Mouse (Mus musculus): ENCODE results near the gene Phactr2. TPM values are rescaled to one million over a fixed set of nuclear protein-coding genes. Genes with fewer than 3 reads are reported as not detected.

The Phactr2 gene
- polyA plus RNA-seq, 1 experiment from 2014 or later = 25.5 TPM

DNA sequence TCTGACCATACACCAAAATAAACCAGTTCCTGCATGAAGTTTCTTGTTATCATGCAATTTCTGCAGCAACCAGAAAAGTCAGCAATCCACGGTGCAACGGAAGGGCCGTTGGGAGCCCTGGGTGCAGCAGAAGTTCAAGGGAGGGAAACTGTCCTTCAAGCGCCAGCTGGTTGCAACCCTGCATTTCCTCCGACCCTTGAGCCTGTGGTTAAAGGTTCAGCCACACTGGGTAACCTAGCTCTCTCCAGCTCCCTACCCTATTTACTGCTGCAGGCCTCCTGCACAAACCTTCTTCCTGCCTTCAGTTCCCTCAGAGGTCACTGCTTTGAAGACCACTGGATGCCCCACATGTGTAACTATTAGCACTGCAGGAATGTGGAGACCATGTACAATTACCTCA, 30.0 kb downstream of the Phactr2 start:
- Histone ChIP-seq H3K4me2 (no peak overlapping the region), H3K9ac (no peak overlapping the region), H3K4me3 (no peak overlapping the region), H3K9me3 (no peaks in the 10 kb centered on the region), H3K36me3 (no peaks in the 10 kb centered on the region), H3K27ac (no peak overlapping the region), H3K4me1 (peaks cover 16% of the 10 kb centered on the region), H3K27me3 (no peaks in the 10 kb centered on the region)
- no peak for ATAC-seq (ENCODE audit: insufficient number of reproducible peaks, low FRiP score, low TSS enrichment, low read depth)
- 80% methylated on average over 5 of the region's 5 CpGs for whole genome bisulfite sequencing

DNA sequence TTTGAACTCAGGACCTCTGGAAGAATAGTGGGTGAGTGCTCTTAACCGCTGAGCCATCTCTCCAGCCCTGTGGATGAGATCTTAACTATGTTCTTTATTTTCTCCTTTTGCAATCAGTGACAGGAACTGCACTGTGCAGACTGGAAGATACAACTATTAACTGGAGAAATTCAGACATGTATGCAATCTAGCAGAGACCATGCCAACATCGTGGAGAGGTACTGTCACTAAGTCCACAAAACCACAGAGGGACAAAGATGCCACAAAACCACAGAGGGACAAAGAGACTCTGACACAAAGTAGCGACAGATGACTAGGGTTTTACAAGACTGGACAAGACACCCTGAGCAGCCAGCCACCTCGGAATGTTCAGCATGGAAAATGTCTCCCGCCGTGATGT, 30.6 kb downstream of the Phactr2 start:
- WGBS = 73% methylated on average over 6 of the region's 6 CpGs
- Histone ChIP-seq H3K9me3 (no peaks in the 10 kb centered on the region), H3K4me1 (peaks cover 14% of the 10 kb centered on the region), H3K36me3 (no peaks in the 10 kb centered on the region), H3K27ac (no peak overlapping the region), H3K4me2 (no peak overlapping the region), H3K4me3 (no peak overlapping the region), H3K9ac (no peak overlapping the region), H3K27me3 (no peaks in the 10 kb centered on the region)
- no peak for ATAC-seq (ENCODE audit: insufficient number of reproducible peaks, low FRiP score, low TSS enrichment, low read depth)

DNA sequence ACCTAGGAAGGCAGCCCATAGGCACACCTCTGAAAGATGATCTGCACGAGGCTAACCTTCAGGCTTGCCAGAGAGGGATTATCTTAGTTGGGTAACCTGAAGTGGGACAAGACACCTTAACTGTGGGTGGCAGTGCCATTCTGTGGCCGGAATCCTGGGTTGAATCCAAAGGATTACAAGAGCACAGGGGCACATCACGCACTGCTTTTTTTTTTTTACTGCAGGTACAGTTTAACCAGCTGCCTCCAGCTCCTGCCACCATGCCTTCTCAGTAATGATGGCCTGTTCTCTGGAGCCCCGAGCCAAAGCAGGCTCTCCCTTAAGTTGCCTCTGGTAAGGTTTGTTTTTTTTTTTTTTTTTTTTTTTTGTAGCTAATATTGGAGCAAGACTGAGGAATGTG, 33.9 kb downstream of the Phactr2 start:
- H3K4me1 ChIP-seq = no peaks in the 10 kb centered on the region
- H3K9me3 ChIP-seq = no peaks in the 10 kb centered on the region
- no peaks in the 10 kb centered on the region for H3K36me3 ChIP-seq
- 71% methylated on average over 4 of the region's 4 CpGs for WGBS
- H3K9ac ChIP-seq = no peak overlapping the region
- no peak overlapping the region for H3K4me3 ChIP-seq
- no peak for ATAC-seq (ENCODE audit: insufficient number of reproducible peaks, low FRiP score, low TSS enrichment, low read depth)
- no peak overlapping the region for H3K27ac ChIP-seq
- H3K27me3 ChIP-seq = no peaks in the 10 kb centered on the region
- H3K4me2 ChIP-seq = no peak overlapping the region

DNA sequence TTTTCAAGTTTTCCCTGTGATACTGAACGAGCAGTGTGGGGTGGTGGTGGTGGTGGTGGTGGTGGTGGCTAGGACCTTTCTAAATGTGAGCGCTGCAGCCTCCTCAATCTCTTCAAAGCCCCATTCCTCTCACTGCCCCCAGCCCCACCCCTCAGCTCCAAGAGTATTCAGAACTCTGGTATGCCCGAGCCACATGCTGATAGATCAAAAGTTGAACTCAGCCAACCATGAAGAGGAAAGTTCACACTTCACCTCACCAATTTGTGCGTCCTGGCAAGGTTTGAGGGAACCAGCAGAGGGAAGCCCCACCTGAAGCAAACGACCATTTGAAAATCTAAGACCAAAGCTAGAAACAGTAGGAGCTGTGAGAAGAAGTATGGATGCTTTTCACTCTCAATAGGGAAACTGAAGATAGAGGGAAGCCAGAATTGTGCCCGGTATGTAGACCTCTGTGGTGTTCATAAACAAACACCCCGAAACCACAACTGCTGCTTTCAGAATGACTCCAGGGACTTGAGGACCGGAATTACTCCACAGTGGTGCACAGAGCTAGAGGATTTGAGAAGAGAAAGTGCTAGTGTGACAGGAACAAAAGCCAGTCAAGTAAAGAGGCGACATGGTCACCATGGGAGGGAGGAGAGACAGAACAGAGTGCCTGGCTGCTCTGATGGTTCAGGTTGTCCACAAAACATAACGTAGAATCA, 35.9 kb downstream of the Phactr2 start:
- Histone ChIP-seq H3K4me3 (no peak overlapping the region), H3K4me2 (no peak overlapping the region), H3K4me1 (no peaks in the 10 kb centered on the region), H3K9me3 (no peaks in the 10 kb centered on the region), H3K27ac (no peak overlapping the region), H3K9ac (no peak overlapping the region), H3K27me3 (no peaks in the 10 kb centered on the region), H3K36me3 (no peaks in the 10 kb centered on the region)
- whole genome bisulfite sequencing = 65% methylated on average over 10 of the region's 10 CpGs
- ATAC-seq (ENCODE audit: insufficient number of reproducible peaks, low FRiP score, low TSS enrichment, low read depth) = no peak

DNA sequence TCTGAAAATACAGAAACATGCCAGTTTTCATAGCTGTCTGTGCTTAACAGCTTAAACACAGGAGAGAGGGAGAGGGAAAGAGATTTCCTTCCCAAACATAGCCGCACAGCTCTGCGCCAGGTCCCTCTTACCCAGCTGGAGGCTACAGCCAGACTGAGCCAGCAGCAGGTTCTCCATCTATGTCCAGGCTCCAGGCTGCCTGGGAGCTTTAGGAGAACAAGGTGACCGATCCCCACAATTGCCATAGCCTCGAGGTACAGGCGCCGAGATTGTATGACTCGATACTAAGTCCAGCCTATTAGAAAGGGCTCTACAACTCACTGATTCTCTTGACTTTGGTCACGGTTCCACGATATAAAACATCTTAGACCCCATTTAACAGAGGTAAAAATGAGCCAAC, 37.2 kb downstream of the Phactr2 start:
- H3K27me3 ChIP-seq = no peaks in the 10 kb centered on the region
- H3K9ac ChIP-seq = no peak overlapping the region
- H3K4me2 ChIP-seq = no peak overlapping the region
- no peaks in the 10 kb centered on the region for H3K4me1 ChIP-seq
- H3K9me3 ChIP-seq = no peaks in the 10 kb centered on the region
- no peak overlapping the region for H3K27ac ChIP-seq
- no peak for ATAC-seq (ENCODE audit: insufficient number of reproducible peaks, low FRiP score, low TSS enrichment, low read depth)
- H3K4me3 ChIP-seq = no peak overlapping the region
- WGBS = 77% methylated on average over 9 of the region's 9 CpGs
- no peaks in the 10 kb centered on the region for H3K36me3 ChIP-seq

DNA sequence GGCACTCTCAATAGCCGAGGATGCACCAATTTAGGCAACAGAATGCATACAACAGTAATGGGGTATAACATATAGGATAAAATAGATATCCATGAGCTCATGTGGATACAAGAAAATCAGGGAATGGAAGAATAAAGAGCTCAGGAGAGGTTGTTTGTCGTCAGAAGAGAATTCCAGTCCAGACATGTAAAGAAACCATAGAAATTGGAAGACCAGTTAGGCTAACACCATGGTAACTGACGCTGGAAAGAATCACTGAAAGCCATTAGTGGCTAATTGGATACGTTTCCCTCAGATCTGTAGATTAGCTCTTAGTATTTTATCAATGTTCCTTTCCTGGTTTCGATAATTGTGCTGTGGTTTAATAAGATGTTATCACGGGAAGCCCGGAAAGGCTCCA, 41.2 kb downstream of the Phactr2 start:
- H3K4me3 ChIP-seq = no peak overlapping the region
- peaks cover 8% of the 10 kb centered on the region for H3K4me1 ChIP-seq
- no peaks in the 10 kb centered on the region for H3K9me3 ChIP-seq
- H3K36me3 ChIP-seq = no peaks in the 10 kb centered on the region
- no peak overlapping the region for H3K9ac ChIP-seq
- no peak for ATAC-seq (ENCODE audit: insufficient number of reproducible peaks, low FRiP score, low TSS enrichment, low read depth)
- no peak overlapping the region for H3K27ac ChIP-seq
- 53% methylated on average over 7 of the region's 7 CpGs for WGBS
- no peaks in the 10 kb centered on the region for H3K27me3 ChIP-seq
- H3K4me2 ChIP-seq = no peak overlapping the region

DNA sequence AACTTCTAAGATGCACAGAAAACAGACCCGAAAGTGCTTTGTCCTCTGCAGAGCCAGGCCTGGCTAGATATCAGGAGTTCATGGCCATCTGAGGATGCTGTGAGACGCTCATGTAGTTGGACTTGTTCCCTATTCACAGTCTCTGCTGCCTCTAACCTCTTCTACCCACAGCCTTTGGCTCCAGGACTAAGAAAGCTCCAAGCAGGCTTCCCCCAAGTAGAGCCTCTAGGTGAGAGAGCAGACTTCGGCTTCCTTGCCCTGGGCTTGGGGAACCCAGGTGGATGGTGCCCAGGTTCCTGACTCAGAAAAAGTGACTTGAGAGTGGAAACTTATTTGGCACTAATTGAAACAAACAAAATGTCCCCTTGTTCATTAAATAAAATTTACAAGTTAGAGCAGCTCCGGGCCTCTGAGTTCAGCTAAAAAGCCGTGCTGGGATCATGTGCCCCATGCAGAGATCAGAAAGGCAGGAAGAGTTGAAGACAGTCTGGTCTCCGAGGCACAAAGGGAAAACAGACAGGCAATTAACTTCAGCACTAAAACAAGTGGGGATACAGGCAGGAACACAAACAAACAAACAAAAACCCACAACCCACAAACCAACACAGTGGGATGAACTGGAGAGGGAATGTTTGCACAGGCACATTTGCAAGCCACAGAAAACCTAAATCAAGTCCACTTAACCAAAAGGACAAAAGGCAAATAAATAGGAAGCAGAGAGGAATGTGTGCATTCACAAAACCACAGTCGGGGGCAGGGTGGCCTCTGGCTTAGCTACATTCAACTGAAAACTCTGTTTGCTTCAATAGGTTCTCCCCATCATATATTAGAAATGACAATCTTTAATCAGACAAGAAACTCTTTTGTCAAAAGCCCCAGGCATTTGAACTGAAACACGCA, 42.3 kb downstream of the Phactr2 start:
- WGBS = 39% methylated on average over 8 of the region's 8 CpGs
- H3K9ac ChIP-seq = no peak overlapping the region
- no peak for ATAC-seq (ENCODE audit: insufficient number of reproducible peaks, low FRiP score, low TSS enrichment, low read depth)

DNA sequence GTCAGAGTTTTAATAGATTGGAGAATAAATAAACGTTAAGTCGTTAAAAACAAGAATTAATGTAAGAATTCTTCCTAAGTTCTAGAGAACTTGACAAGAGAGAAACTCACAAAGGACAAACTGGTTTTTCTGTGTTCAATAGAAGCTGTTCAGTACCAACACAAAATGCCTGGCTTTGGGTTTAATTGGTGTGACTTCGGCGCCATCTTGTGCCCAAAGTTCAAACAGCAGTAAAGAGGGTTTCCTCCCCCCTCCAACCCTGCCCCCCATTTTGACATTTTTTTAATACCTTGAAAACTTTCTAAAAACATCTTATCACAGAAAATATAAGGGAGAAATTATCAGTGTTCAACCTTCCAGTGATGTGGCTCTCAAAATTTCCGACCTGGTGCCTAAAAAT, 44.4 kb downstream of the Phactr2 start:
- no peak overlapping the region; the same call in 1 of the 2 replicates for H3K27ac ChIP-seq

More for the DNA sequence above, 42.3 kb downstream of the Phactr2 start:
- Histone ChIP-seq H3K36me3 (no peaks in the 10 kb centered on the region), H3K4me2 (no peak overlapping the region), H3K27ac (peak overlapping the region; percentile 59; the same call in 1 of the 2 replicates), H3K9me3 (no peaks in the 10 kb centered on the region), H3K27me3 (no peaks in the 10 kb centered on the region), H3K4me3 (no peak overlapping the region), H3K4me1 (peaks cover 14% of the 10 kb centered on the region)

DNA sequence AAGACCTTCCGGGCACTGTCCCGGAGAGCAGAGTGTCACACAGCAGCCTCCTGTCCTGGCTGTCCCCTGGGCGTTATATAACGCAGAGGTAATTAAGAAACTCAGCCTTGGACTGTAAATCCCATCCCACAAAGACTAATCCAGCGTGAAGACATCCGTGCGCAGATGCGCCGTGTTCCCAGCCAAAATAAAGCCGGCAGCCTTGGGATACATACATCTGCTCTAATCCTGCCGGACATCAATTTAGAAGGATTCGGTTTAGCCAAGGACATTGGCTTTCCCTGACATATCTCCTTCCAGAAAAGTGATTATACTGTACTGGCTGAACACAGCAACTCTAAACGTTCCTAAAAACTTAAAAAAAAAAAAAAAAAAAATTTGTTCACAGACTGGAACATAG, 45.0 kb downstream of the Phactr2 start:
- H3K9ac ChIP-seq = no peak overlapping the region
- H3K27ac ChIP-seq = peak overlapping the region; percentile 79
- H3K4me2 ChIP-seq = peak overlapping the region; percentile 32; the same call in 1 of the 2 replicates
- no peaks in the 10 kb centered on the region for H3K36me3 ChIP-seq
- H3K4me1 ChIP-seq = peaks cover 20% of the 10 kb centered on the region
- H3K27me3 ChIP-seq = no peaks in the 10 kb centered on the region
- peak; percentile 64 for ATAC-seq (ENCODE audit: insufficient number of reproducible peaks, low FRiP score, low TSS enrichment, low read depth)
- no peaks in the 10 kb centered on the region for H3K9me3 ChIP-seq
- H3K4me3 ChIP-seq = no peak overlapping the region; the same call in 1 of the 2 replicates
- WGBS = 23% methylated on average over 13 of the region's 13 CpGs

More for the DNA sequence above, 44.4 kb downstream of the Phactr2 start:
- no peaks in the 10 kb centered on the region for H3K27me3 ChIP-seq
- no peak overlapping the region for H3K9ac ChIP-seq
- no peak overlapping the region for H3K4me2 ChIP-seq
- WGBS = 12% methylated on average over 5 of the region's 5 CpGs
- H3K36me3 ChIP-seq = no peaks in the 10 kb centered on the region
- no peak overlapping the region for H3K4me3 ChIP-seq
- H3K4me1 ChIP-seq = peaks cover 19% of the 10 kb centered on the region
- no peak for ATAC-seq (ENCODE audit: insufficient number of reproducible peaks, low FRiP score, low TSS enrichment, low read depth)
- H3K9me3 ChIP-seq = no peaks in the 10 kb centered on the region

DNA sequence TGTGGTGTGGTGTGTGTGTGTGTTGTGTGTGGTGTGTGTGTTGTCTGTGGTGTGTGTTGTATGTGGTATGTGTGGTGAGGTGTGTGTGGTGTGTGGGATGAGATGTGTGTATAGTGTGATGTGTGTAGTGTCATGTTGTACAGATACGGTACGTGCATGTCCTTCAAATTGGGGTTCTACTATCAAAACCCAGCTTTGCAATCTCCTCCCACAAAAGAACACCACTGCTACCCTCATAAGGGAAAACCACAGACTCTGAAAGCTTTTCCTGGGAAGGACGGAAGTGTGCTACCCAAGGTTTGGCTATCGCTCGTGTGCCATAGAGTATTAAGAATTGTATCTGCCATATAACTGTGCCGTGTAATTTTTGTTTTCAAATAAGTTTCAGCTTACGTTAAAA, 45.7 kb downstream of the Phactr2 start:
- Histone ChIP-seq H3K9ac (no peak overlapping the region), H3K27ac (peak overlapping the region; percentile 47; the same call in 1 of the 2 replicates), H3K4me3 (no peak overlapping the region), H3K9me3 (no peaks in the 10 kb centered on the region), H3K4me1 (peaks cover 21% of the 10 kb centered on the region), H3K36me3 (no peaks in the 10 kb centered on the region), H3K27me3 (no peaks in the 10 kb centered on the region), H3K4me2 (no peak overlapping the region)
- 76% methylated on average over 7 of the region's 7 CpGs for WGBS
- no peak for ATAC-seq (ENCODE audit: insufficient number of reproducible peaks, low FRiP score, low TSS enrichment, low read depth)

DNA sequence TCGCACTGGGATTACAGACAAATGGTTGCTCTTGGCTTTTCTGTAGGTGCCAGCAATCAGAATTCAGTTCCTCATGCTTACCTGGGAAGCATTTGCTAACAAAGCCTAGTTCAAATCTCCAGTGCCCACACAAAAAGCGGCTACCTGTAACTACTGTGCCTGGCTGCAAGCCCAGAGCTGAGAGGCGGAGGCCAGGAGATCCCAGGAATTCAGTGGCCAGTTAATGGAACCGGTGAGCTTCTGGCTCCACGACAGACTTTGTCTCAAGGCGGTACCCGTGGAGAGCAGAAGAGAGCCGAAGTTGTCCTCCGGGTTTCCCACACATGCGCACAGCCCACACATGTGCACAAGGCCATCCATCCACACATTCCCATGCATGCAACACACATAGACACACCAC, 46.6 kb downstream of the Phactr2 start:
- Histone ChIP-seq H3K9me3 (no peaks in the 10 kb centered on the region), H3K36me3 (no peaks in the 10 kb centered on the region), H3K9ac (no peak overlapping the region), H3K27ac (no peak overlapping the region), H3K4me2 (no peak overlapping the region), H3K27me3 (no peaks in the 10 kb centered on the region), H3K4me1 (peaks cover 23% of the 10 kb centered on the region), H3K4me3 (no peak overlapping the region)
- WGBS = 52% methylated on average over 10 of the region's 10 CpGs
- no peak for ATAC-seq (ENCODE audit: insufficient number of reproducible peaks, low FRiP score, low TSS enrichment, low read depth)

DNA sequence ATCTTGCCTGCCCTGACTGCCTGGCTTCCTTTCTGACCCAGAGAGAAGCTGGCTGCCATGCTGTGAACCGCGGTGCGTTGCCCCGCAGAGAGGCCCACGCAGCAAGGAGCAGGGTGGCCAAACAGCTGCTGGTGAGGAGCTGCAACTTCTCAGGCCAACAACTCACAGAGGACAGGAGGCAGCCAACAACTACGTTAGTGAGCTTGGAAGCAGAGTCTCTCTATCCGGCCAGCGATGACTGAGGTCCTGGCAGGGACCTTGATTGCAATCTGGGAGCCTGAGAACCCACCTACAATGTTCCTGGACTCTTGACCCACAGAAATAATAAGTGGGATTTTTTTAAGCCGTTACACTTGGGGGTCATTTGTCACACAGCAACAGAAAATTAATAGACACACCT, 49.0 kb downstream of the Phactr2 start:
- H3K4me1 ChIP-seq = peaks cover 19% of the 10 kb centered on the region
- ATAC-seq (ENCODE audit: insufficient number of reproducible peaks, low FRiP score, low TSS enrichment, low read depth) = peak; percentile 78
- WGBS = 70% methylated on average over 9 of the region's 9 CpGs

More for the DNA sequence above, 49.0 kb downstream of the Phactr2 start:
- Histone ChIP-seq H3K4me2 (no peak overlapping the region), H3K36me3 (no peaks in the 10 kb centered on the region), H3K9ac (no peak overlapping the region), H3K9me3 (no peaks in the 10 kb centered on the region), H3K4me3 (no peak overlapping the region), H3K27ac (peak overlapping the region; percentile 6; the same call in 1 of the 2 replicates), H3K27me3 (no peaks in the 10 kb centered on the region)

Measured in limb, embryonic 15.5 days (tissue).